In the genomic region with DNA sequence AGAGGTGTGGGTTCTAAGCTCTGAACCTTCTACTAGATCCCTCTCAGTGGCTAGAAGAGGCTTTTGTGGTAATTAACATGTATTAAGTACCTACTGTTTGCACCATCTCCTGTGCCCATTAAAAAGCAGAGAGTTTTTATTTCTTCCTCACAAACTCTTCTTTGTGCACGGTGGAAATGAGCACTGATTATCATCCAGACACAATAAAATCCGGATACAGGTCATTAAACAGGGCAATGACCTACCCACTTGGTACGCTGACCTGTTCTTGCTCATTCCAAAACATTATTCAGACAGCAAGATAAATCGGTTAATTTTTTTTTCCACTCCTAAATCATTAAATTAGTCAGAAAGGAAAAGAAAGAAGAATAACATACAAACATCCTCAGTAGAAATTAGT, we compare ENCODE assay signal across 26 mouse cellular contexts.
A peak's percentile ranks its signal among the peaks of the same experiment; 100 is the strongest.
DNase-seq lines count a peak whose midpoint lies in the region; ATAC-seq and TF ChIP-seq lines count a peak whose summit lies in the region.
"Had no signal": no experiment of that assay in that cellular context is flagged by ENCODE, and none has a peak within 500 bp of the region (broad histone marks: within the 10 kb centered on the region; RNA-seq: fewer than 3 reads in every experiment).

No protein-coding gene starts in this region.

- DNase-seq in kidney, postnatal 0 days (ENCODE audit: low spot score), result no peak
- no peak for DNase-seq in kidney, postnatal 10 days
- DNase-seq in embryonic facial prominence, embryonic 10.5 days (ENCODE audit: low spot score), result no peak
- no peak for DNase-seq in thymus, postnatal 25 days
- DNase-seq in gastrocnemius, postnatal 4 days (ENCODE audit: low spot score in 2 of 2), result no peak
- DNase-seq: adrenal gland, adult 2 months; adrenal gland, postnatal 36 days; cerebellum, adult 18-20 months; gastrocnemius, postnatal 10 days; layer of hippocampus, adult 9-11 months; lung, postnatal 4 days; right cerebral cortex, postnatal 25 days; thymus, adult 18-20 months; thymus, postnatal 4 days had no signal

- H3K9me3 ChIP-seq in heart, embryonic 13.5 days, result no peaks in the 10 kb centered on the region
- H3K9me3 ChIP-seq in heart, embryonic 11.5 days (replicated peaks; ENCODE audit: control insufficient read depth, low read length), result no peaks in the 10 kb centered on the region
- H3K9me3 ChIP-seq in kidney, postnatal 0 days (replicated peaks; ENCODE audit: low read length), result no peaks in the 10 kb centered on the region
- H3K9me3 ChIP-seq in embryonic facial prominence, embryonic 10.5 days, result no peaks in the 10 kb centered on the region
- no peaks in the 10 kb centered on the region for H3K9me3 ChIP-seq in limb, embryonic 12.5 days
- H3K9me3 ChIP-seq: limb, embryonic 13.5 days; megakaryocyte, embryonic 14.5 days; midbrain, embryonic 13.5 days; neural tube, embryonic 13.5 days had no signal

- no peaks in the 10 kb centered on the region for H3K27me3 ChIP-seq in heart, embryonic 13.5 days (replicated peaks)
- no peaks in the 10 kb centered on the region for H3K27me3 ChIP-seq in heart, embryonic 11.5 days (ENCODE audit: control insufficient read depth, insufficient read depth, low read length)
- H3K27me3 ChIP-seq in kidney, postnatal 0 days (ENCODE audit: insufficient read depth, low read length), result no peaks in the 10 kb centered on the region
- no peaks in the 10 kb centered on the region for H3K27me3 ChIP-seq in embryonic facial prominence, embryonic 10.5 days (replicated peaks; ENCODE audit: low read depth, poor library complexity, severe bottlenecking)
- H3K27me3 ChIP-seq in limb, embryonic 12.5 days, result no peaks in the 10 kb centered on the region
- H3K27me3 ChIP-seq: limb, embryonic 13.5 days had no signal

- 75% methylated on average over 4 of the region's 4 CpGs for WGBS in heart, embryonic 13.5 days
- 71% methylated on average over 4 of the region's 4 CpGs for WGBS in heart, embryonic 11.5 days (ENCODE audit: insufficient replicate concordance)
- whole genome bisulfite sequencing in kidney, postnatal 0 days, result 7% methylated on average over 4 of the region's 4 CpGs
- WGBS in embryonic facial prominence, embryonic 10.5 days, result 53% methylated on average over 4 of the region's 4 CpGs
- WGBS in limb, embryonic 12.5 days, result 32% methylated on average over 4 of the region's 4 CpGs

- H3K9ac ChIP-seq in heart, embryonic 13.5 days, result no peak overlapping the region
- H3K9ac ChIP-seq in heart, embryonic 11.5 days (ENCODE audit: low read depth, low read length), result no peak overlapping the region
- no peak overlapping the region for H3K9ac ChIP-seq in kidney, postnatal 0 days (ENCODE audit: low read depth, low read length)
- H3K9ac ChIP-seq in limb, embryonic 12.5 days (replicated peaks), result no peak overlapping the region
- H3K9ac ChIP-seq: limb, embryonic 13.5 days; midbrain, embryonic 13.5 days; neural tube, embryonic 13.5 days had no signal

- no peaks in the 10 kb centered on the region for H3K36me3 ChIP-seq in heart, embryonic 13.5 days
- no peaks in the 10 kb centered on the region; the same call in 1 of the 2 replicates for H3K36me3 ChIP-seq in heart, embryonic 11.5 days (ENCODE audit: control insufficient read depth, insufficient read depth, low read length)
- H3K36me3 ChIP-seq in kidney, postnatal 0 days (ENCODE audit: insufficient read depth, low read length), result no peaks in the 10 kb centered on the region
- 0 out of 2 replicates have a peak, but pooled peaks cover 4% of the 10 kb centered on the region for H3K36me3 ChIP-seq in embryonic facial prominence, embryonic 10.5 days (replicated peaks)
- H3K36me3 ChIP-seq in limb, embryonic 12.5 days, result peaks cover 3% of the 10 kb centered on the region; the same call in 1 of the 2 replicates
- H3K36me3 ChIP-seq: limb, embryonic 13.5 days; midbrain, embryonic 13.5 days; neural tube, embryonic 13.5 days had no signal

- H3K4me2 ChIP-seq in heart, embryonic 13.5 days, result no peak overlapping the region
- no peak overlapping the region for H3K4me2 ChIP-seq in heart, embryonic 11.5 days
- no peak overlapping the region for H3K4me2 ChIP-seq in kidney, postnatal 0 days (ENCODE audit: low read length)
- H3K4me2 ChIP-seq in limb, embryonic 12.5 days, result no peak overlapping the region
- H3K4me2 ChIP-seq: limb, embryonic 13.5 days; liver, embryonic 11.5 days; midbrain, embryonic 13.5 days; neural tube, embryonic 13.5 days had no signal

- H3K4me3 ChIP-seq in heart, embryonic 13.5 days, result no peak overlapping the region
- H3K4me3 ChIP-seq in heart, embryonic 11.5 days (ENCODE audit: low read depth, low read length), result no peak overlapping the region
- H3K4me3 ChIP-seq in kidney, postnatal 0 days (replicated peaks; ENCODE audit: low read depth, low read length), result no peak overlapping the region
- H3K4me3 ChIP-seq in embryonic facial prominence, embryonic 10.5 days, result no peak overlapping the region
- H3K4me3 ChIP-seq in limb, embryonic 12.5 days (replicated peaks), result no peak overlapping the region
- H3K4me3 ChIP-seq: limb, embryonic 13.5 days; megakaryocyte, embryonic 14.5 days; midbrain, embryonic 13.5 days; neural tube, embryonic 13.5 days had no signal

- no peak for TF ChIP-seq CTCF in kidney, postnatal 0 days (IDR thresholded peaks at IDR 0.05; ENCODE audit: low read depth)

- ATAC-seq in heart, embryonic 13.5 days (ENCODE audit: extremely low read depth, insufficient number of reproducible peaks, low FRiP score, low TSS enrichment), result no peak
- no peak for ATAC-seq in heart, embryonic 11.5 days (replicated peaks; ENCODE audit: insufficient number of reproducible peaks, low FRiP score, low TSS enrichment)
- ATAC-seq in kidney, postnatal 0 days (replicated peaks; ENCODE audit: low FRiP score, low read depth), result no peak
- no peak for ATAC-seq in limb, embryonic 12.5 days (ENCODE audit: insufficient number of reproducible peaks, insufficient read depth, low FRiP score, low TSS enrichment, low read depth)
- ATAC-seq: activated CD4-positive, CD25-positive, alpha-beta regulatory T cell, adult 4 months; CD4-positive, CD25-positive, alpha-beta regulatory T cell, adult 4 months; forebrain, embryonic 16.5 days; intestine, postnatal 0 days; midbrain, embryonic 13.5 days had no signal

- peak overlapping the region; percentile 20; the same call in 1 of the 2 replicates for H3K27ac ChIP-seq in heart, embryonic 13.5 days (replicated peaks)
- no peak overlapping the region for H3K27ac ChIP-seq in heart, embryonic 11.5 days (ENCODE audit: low read depth, low read length)
- peak overlapping the region; percentile 57; the same call in 1 of the 2 replicates for H3K27ac ChIP-seq in kidney, postnatal 0 days
- peak overlapping the region; percentile 5; the same call in 1 of the 2 replicates for H3K27ac ChIP-seq in embryonic facial prominence, embryonic 10.5 days (replicated peaks)
- peak overlapping the region; percentile 59; the same call in 1 of the 2 replicates for H3K27ac ChIP-seq in limb, embryonic 12.5 days
- H3K27ac ChIP-seq: midbrain, embryonic 13.5 days; neural tube, embryonic 13.5 days had no signal

- H3K4me1 ChIP-seq in heart, embryonic 13.5 days, result peaks cover 84% of the 10 kb centered on the region
- H3K4me1 ChIP-seq in heart, embryonic 11.5 days (ENCODE audit: control insufficient read depth, insufficient read depth, low read length), result peaks cover 44% of the 10 kb centered on the region
- peaks cover 50% of the 10 kb centered on the region for H3K4me1 ChIP-seq in kidney, postnatal 0 days (replicated peaks; ENCODE audit: insufficient read depth, low read length)
- H3K4me1 ChIP-seq in embryonic facial prominence, embryonic 10.5 days, result peaks cover 81% of the 10 kb centered on the region
- peaks cover 90% of the 10 kb centered on the region for H3K4me1 ChIP-seq in limb, embryonic 12.5 days (replicated peaks)
- H3K4me1 ChIP-seq: megakaryocyte, embryonic 14.5 days had no signal
